Comparison of ENCODE assay signal across 15 mouse cellular contexts in genomic region chr13:43296140-43296805, GRCm38 (mm10). TPM values are rescaled to one million over a fixed set of nuclear protein-coding genes. Genes with fewer than 3 reads are reported as not detected.
A peak's percentile ranks its signal among the peaks of the same experiment; 100 is the strongest.
DNase-seq lines count a peak whose midpoint lies in the region; ATAC-seq and TF ChIP-seq lines count a peak whose summit lies in the region.
"Had no signal": no experiment of that assay in that cellular context is flagged by ENCODE, and none has a peak within 500 bp of the region (broad histone marks: within the 10 kb centered on the region; RNA-seq: fewer than 3 reads in every experiment).

No protein-coding gene starts in this region.

- H3K9me3 ChIP-seq in hindbrain, embryonic 13.5 days, result 0 out of 2 replicates have a peak, but pooled peaks cover 3% of the 10 kb centered on the region
- H3K9me3 ChIP-seq: kidney, embryonic 15.5 days; neural tube, embryonic 13.5 days had no signal

- ATAC-seq in hindbrain, embryonic 13.5 days (ENCODE audit: low FRiP score), result no peak
- no peak for ATAC-seq in frontal cortex, adult (ENCODE audit: low TSS enrichment)
- ATAC-seq: forebrain, embryonic 16.5 days had no signal

- H3K27me3 ChIP-seq in cerebellum, adult 2 months (ENCODE audit: control insufficient read depth, insufficient read depth, low read length), result no peaks in the 10 kb centered on the region
- peaks cover 22% of the 10 kb centered on the region for H3K27me3 ChIP-seq in hindbrain, embryonic 13.5 days

- no peak for TF ChIP-seq CTCF in cerebellum, adult 2 months (IDR thresholded peaks at IDR 0.05; ENCODE audit: borderline replicate concordance, insufficient read depth, low read depth, low read length)
- TF ChIP-seq CTCF in layer of hippocampus, adult 2 months (conservative IDR thresholded peaks at IDR 0.05), result no peak

- TF ChIP-seq POLR2A in cerebellum, adult 2 months (IDR thresholded peaks at IDR 0.05; ENCODE audit: borderline replicate concordance, insufficient read depth, low read length), result no peak

- WGBS in cerebellum, adult 2 months, result 27% methylated on average over 7 of the region's 7 CpGs
- WGBS in hindbrain, embryonic 13.5 days, result 73% methylated on average over 7 of the region's 7 CpGs

- H3K27ac ChIP-seq in cerebellum, adult 2 months (ENCODE audit: insufficient read depth, low read length), result peak overlapping the region; percentile 42
- H3K27ac ChIP-seq in layer of hippocampus, adult 2 months, result peak overlapping the region; percentile 69
- no peak overlapping the region for H3K27ac ChIP-seq in hindbrain, embryonic 13.5 days
- H3K27ac ChIP-seq: kidney, embryonic 15.5 days; neural tube, embryonic 13.5 days had no signal

- H3K36me3 ChIP-seq in hindbrain, embryonic 13.5 days, result peaks cover 7% of the 10 kb centered on the region; the same call in 1 of the 2 replicates
- H3K36me3 ChIP-seq: kidney, embryonic 15.5 days; neural tube, embryonic 13.5 days had no signal

- peak; percentile 33 to 41 for DNase-seq in cerebellum, adult 2 months
- DNase-seq in cerebellum, postnatal 14 days, result no peak
- no peak for DNase-seq in layer of hippocampus, adult 2 months (ENCODE audit: low spot score in 2 of 2)
- DNase-seq in layer of hippocampus, postnatal 25 days (ENCODE audit: extremely low spot score in 1 of 2, low spot score in 1 of 2), result no peak
- DNase-seq in urinary bladder, postnatal 14 days (ENCODE audit: low spot score), result peak; percentile 10
- no peak for DNase-seq in urinary bladder, adult 2 months (ENCODE audit: low spot score)
- DNase-seq: gastrocnemius, postnatal 14 days; right cerebral cortex, postnatal 25 days; thymus, adult 18-20 months had no signal

- H3K9ac ChIP-seq in hindbrain, embryonic 13.5 days, result no peak overlapping the region
- H3K9ac ChIP-seq: kidney, embryonic 15.5 days; neural tube, embryonic 13.5 days had no signal

- no peak overlapping the region for H3K4me2 ChIP-seq in hindbrain, embryonic 13.5 days
- H3K4me2 ChIP-seq: kidney, embryonic 15.5 days; liver, embryonic 11.5 days; neural tube, embryonic 13.5 days had no signal

- peaks cover 22% of the 10 kb centered on the region for H3K4me1 ChIP-seq in cerebellum, adult 2 months (ENCODE audit: control insufficient read depth, insufficient read depth, low read length)
- H3K4me1 ChIP-seq in hindbrain, embryonic 13.5 days (replicated peaks), result peaks cover 33% of the 10 kb centered on the region

- no peak overlapping the region for H3K4me3 ChIP-seq in cerebellum, adult 2 months (replicated peaks; ENCODE audit: insufficient read depth, low read depth, low read length)
- H3K4me3 ChIP-seq in layer of hippocampus, adult 2 months, result no peak overlapping the region; the same call in 1 of the 2 replicates
- no peak overlapping the region for H3K4me3 ChIP-seq in hindbrain, embryonic 13.5 days
- H3K4me3 ChIP-seq: kidney, embryonic 15.5 days; neural tube, embryonic 13.5 days had no signal

RNA-seq across cellular contexts. Expression of gene Gfod1, which starts 7.7 kb away (rescaled TPM):
- 47.5 and 53.1 TPM in 2 replicates for polyA plus RNA-seq in cerebellum, adult 2 months (2012; rRNA removed)
- 10 to 100 TPM; 94.6 to 99.3 TPM for total RNA-seq in layer of hippocampus, adult 2 months (2021)
- 10 to 100 TPM; 86.7 to 93.1 TPM for total RNA-seq in layer of hippocampus, postnatal 25 days (2021)
- 3.6 and 4.7 TPM in 2 replicates for polyA plus RNA-seq in urinary bladder, adult 2 months (2012; rRNA removed)
- 2.0 and 2.2 TPM in 2 replicates for polyA plus RNA-seq in hindbrain, embryonic 13.5 days (2015; fragmentation: Nextera tagmentation; extraction: Ambion mirVana)

Comparison
In these comparisons a context has a peak if more than half of its experiments do, and no peak if none do; other contexts are left out.
1. DNase-seq: peak in cerebellum, adult 2 months (2 of 2) and urinary bladder, postnatal 14 days (single experiment); none in cerebellum, postnatal 14 days (0 of 2), layer of hippocampus, adult 2 months (0 of 2), layer of hippocampus, postnatal 25 days (0 of 2) and urinary bladder, adult 2 months (single experiment).